Mouse (Mus musculus) layer of hippocampus, postnatal 10 days (tissue): ENCODE data around the gene Pard6b. TPM values are rescaled to one million over a fixed set of nuclear protein-coding genes. Genes with fewer than 3 reads are reported as not detected.
"Not testable (repeated sequence)": the region's sequence is repeated elsewhere in the genome, so short reads cannot be mapped to it uniquely, and the experiment has no call there.

Experiments used
- DNase-seq, 2 experiments: peaks; one replicate each; pipeline ENCODE4 v3.0.0; 2021; ENCODE audit warnings: low spot score in 2 of 2
- total RNA-seq, 2 experiments: library from RNA; stranded (reverse); gene quantifications; 2 replicates each; pipeline ENCODE4 v1.2.3; 2021

Pard6b gene
- total RNA-seq, 2 experiments from 2014 or later, result 3.5 to 3.7 TPM

DNA sequence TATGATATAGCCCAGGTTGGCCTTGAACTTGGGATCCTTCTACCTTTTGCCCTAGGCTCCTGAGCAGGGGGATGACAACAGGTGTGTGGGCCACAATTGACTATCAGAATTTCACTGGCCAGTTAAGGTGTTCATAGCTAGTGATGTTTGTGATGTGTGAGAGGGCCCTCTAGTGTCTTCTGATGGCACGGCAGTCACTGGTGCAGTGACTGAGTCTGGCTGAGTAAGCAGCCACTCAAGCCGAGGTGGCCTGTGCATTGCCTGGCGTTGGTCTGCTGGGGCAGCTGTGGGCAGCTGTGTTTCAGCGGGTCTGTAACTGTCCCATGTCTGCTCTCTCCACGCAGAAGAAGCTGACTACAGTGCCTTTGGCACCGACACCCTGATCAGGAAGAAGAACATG is 17.2 kb downstream of the Pard6b start:
- DNase-seq, result peak; percentile 72 to 75

GRCm38 (mm10) chr2:168100008-168100407 is 19.2 kb downstream of the Pard6b start:
- DNase-seq, result no peak

GRCm38 (mm10) chr2:168101805-168102204 is 21.0 kb downstream of the Pard6b start:
- DNase-seq, result no peak

DNA sequence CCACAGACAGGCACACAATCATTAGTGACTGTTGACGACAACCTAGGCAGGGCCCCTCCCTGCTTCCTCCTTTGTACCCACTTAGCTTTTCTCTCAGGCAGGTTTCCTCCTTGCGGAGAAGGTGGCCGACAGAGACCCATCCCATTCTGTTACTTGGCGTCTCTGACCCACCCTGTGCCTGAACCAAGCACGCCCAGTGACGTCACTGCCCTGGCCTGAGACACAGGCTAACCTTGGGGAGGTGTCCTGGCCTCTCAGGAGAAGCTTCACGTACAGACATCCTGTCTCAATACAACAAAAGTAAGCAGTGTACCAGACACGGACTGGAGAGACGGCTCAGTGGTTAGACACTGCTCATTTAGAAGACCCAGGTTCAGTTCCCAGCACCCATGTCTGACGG is 22.5 kb downstream of the Pard6b start:
- DNase-seq, result no peak

DNA sequence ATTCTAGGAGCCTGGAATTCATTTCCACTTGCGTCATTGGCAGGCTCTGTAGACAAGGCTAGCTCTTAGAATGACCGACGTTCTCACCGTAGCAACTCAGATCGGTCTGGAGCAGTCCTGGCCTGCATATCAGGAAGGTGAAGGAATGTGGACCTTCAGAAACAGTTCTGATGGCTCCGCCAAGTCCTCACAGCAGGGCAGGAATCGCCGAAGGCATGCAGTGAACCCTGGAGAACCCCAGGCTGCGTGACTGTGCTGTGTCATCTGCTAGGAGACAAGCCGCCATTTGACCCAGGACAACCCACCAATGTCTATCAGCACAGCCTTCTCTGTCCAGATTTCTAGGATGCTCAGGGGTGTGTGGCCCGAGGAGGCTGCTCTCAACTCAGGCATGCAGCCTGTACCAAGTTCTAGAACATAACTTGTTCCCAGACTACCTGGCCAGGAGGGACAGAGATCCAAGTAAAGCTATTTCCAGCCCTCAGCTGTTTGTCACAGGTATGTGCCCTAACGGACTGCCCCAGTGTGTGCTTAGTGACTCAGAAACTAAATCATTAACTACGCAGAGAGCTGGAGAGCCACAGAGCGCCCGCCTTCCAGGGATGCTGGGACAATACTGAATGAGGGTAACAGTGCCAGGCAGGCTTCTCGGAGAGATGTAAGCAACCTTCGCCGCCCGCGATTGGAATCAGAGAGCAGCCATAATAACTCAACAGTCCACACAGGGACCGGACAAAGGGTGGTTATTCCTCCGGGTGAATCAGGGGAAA is 23.8 kb downstream of the Pard6b start:
- DNase-seq, result peak in 1 of 2 experiments; percentile 32

GRCm38 (mm10) chr2:168105271-168105670 is 24.5 kb downstream of the Pard6b start:
- DNase-seq, result no peak

GRCm38 (mm10) chr2:168106701-168107178 is 25.9 kb downstream of the Pard6b start:
- DNase-seq, result peak; percentile 88 to 92

DNA sequence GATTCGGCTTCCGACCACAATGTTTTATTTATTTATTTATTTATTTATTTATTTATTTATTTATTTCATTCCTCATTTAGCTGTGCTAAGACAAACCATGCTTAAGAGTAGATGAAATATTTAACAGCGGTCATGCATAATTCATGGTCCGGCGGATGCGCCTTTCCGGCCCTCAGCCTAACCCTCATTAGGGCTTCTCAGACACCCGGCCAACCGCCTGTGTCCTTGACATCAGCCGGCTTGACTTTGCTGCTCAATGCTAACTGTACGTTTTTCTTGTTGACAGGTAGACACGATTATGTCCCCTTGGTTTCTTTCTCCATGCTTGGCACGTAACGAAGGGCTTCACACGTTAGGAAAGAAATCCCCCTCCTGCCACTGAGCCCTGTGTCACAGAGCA is 26.6 kb downstream of the Pard6b start:
- no peak for DNase-seq

DNA sequence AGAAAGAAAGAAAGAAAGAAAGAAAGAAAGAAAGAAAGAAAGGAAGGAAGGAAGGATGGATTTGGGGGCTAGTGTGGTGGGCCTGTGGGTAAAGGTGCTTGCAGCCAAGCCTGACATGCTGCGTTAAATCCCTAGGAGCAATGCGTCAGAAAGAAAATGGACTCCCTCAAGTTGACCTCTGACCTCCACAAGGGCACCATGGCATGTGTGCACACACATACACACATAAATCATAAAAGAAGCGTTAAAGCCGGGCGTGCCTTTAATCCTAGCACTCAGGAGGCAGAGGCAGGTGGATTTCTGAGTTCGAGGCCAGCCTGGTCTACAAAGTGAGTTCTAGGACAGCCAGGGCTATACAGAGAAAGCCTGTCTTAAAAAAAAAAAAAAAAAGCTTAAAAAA is 27.1 kb downstream of the Pard6b start:
- DNase-seq, result not testable (repeated sequence)

- DNase-seq, result peak; percentile 84 to 89
Observed at GRCm38 (mm10) chr2:168111902-168112301, 31.1 kb downstream of the Pard6b start.

DNA sequence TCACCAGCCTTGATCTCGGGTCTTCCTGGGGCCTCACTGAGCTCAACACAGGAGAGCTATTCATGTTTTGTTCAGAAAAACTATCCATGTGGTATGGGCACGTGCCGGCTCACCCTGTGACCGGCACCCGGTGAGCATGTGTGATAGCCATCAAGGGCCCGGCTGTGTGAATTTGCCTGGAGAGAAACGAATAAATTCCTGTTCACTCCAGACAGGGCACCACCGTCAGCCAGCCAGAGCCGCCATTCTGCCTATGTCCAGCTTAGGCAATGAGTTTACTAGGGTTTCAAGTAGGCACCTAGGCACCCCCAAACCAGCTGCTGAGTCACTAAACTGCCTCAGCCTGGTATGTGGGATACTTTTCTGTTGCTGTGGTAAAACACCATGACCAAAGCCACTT is 32.5 kb downstream of the Pard6b start:
- no peak for DNase-seq

DNA sequence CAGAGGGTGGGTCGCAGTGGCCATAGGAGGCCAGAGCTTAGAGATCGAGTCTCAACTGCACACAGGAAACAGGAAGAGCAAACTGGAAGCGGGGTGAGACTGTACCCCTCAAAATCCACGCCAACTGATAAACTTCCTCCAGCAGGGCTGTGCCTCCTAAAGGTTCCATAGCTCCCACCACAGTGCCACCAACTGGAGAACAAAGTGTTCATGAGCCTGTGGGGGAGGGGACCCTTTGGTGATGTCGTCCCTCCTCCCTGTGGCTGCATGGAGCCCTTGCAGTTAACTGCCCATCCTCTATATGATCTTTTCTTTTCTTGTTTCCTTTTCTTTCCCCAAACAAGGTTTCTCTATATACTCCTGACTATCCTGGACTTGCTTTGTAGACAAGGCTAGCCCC is 32.9 kb downstream of the Pard6b start:
- no peak for DNase-seq

- peak; percentile 68 for DNase-seq
Observed at GRCm38 (mm10) chr2:168114699-168115350, 34.0 kb downstream of the Pard6b start.

DNA sequence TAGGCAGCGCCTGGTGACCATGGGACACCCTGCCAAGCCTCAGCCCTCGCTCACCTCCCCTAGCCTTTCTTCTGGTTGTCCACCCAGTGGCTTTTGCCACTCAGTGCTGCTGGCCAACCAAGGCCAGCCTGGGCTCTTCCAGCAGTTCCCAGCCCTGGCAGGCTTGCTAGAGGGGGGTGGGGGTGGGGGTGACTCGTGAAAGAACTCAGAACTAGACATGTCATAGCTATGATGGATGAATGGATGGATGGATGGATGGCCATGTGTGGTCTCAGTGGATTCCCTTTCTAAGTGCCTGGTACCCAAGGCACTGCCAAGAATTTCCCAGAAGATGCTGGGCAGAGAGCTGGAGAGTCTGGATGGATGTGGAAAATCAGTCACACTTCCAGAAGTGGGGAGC is 35.0 kb downstream of the Pard6b start:
- no peak for DNase-seq

DNA sequence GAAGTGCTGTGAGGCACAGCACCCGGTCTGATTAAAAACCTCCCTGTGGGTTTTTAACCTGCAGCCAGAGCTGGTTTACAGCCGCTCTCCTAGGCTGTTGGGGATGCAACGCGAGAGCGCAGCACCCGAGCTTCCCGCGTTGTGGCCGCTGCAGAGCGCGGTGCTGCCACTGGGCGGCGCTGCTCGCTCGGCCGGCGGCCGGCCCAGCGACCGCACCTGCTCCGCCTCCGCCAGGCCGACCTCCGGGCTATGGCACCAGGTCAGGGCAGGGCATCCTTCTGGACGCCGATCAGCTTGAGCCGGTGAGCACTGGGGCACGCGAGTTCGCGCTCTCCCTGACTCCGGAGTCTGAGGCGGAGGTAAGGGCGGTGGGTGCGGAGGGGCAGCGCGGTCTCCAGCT is 36.3 kb downstream of the Pard6b start:
- peak; percentile 65 to 77 for DNase-seq

DNA sequence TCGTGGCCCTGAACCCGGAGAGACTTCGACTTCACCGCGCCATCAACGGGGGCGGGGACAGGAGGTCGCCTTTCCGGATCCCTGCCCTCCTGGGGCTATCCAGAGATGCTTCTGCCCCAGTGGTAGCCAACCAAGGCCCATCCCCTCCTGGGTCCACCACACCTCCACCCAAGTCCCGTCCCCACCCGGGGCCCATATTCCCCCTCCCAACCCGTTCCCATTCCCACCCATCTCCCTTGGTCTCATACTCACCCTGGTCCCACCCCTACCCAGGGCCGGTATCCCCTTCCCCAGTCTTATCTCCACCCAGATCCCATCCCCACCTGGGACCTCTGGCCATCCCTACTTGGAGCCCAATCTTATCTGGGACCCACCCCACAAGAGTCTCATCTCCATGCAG is 36.7 kb downstream of the Pard6b start:
- no peak for DNase-seq

GRCm38 (mm10) chr2:168117967-168118366 is 37.2 kb downstream of the Pard6b start:
- no peak for DNase-seq

- no peak for DNase-seq
Observed at GRCm38 (mm10) chr2:168118456-168118855, 37.7 kb downstream of the Pard6b start.

DNA sequence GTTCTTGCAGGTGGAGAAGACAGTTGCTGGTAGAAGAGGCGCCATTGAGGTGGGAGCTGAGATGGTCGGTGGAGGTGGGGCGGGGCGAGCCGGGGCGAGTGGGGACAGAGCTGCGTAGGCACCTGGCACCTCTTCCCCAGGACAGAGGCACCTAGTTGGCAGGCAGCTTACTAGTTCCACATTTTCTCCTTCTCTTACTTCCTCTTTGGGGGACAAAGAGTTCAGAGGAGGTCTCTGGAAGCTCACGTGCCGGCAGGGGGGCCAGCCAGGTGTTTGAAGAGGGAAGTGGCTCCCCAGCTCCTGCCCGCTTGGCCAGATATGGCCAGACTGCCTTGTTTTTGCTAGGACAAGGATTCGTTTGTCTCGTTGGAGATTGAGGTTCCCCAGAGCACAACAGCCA is 38.3 kb downstream of the Pard6b start:
- DNase-seq, result no peak

- no peak for DNase-seq
Observed at GRCm38 (mm10) chr2:168120906-168121305, 40.1 kb downstream of the Pard6b start.

DNA sequence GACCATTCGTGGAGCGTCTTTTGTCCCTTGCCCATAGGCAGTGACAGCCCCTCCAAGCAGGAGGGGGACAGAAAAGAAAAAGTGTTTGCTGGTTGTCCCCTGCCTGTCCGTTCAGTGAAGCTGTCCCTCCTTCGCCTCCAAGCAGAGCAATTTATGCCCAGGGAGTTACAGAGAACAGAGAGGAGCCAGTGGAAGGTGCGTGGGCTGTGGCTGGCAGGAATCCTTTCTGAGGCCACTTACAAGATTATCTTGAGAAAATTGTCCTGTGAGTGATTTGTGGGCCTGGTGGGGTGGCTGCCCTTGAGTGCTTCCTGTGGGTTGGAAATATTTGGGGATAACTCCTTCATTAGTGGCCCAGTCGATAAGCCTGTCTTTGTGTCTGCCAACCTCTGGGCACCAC is 42.8 kb downstream of the Pard6b start:
- no peak for DNase-seq

DNA sequence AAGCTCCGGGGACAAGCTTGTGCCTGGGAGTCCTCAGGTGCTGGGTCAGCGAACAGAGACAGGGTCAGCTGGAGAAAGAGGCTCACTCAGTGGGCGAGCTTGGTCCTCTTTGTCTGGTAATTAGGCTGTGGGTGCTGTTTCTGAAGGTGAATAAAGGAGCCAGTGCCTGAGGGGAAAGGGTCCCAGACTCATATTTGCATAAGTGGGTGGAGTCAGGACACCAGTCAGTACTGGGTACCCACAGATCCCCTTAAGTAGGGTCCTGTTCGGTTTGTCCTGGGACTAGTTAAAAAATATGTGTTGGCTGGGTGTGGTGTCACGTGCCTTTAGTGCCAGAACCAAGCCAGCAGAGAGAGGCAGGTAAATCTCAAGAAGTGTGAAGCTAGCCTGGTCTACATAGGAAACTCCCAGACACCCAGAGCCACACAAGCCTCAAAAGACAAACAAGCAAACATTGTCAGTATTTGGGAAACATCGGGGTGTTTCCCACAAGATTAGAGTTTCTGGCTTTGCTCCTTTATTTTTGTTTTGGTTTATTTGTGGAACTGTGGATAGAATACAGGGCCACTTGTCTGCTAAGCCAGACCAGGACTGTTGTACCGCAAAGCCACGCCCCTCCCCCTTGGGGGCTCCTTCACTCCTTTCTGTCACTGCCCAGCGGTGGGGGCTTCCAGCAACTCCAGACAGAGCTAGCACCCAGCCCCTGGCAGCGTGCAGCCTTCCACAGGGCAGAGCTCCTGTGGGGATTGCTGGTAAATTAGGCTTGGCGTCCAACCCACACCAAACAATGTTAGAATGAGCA is 44.7 kb downstream of the Pard6b start:
- no peak for DNase-seq
